Mouse (Mus musculus) liver (tissue): Measurements from ENCODE around the gene Trhde.

Source experiments
- DNase-seq: peaks from one replicate; pipeline ENCODE4 v3.0.0-alpha.2; 2020; ENCODE audit warnings: mixed read lengths

The Trhde gene

DNA sequence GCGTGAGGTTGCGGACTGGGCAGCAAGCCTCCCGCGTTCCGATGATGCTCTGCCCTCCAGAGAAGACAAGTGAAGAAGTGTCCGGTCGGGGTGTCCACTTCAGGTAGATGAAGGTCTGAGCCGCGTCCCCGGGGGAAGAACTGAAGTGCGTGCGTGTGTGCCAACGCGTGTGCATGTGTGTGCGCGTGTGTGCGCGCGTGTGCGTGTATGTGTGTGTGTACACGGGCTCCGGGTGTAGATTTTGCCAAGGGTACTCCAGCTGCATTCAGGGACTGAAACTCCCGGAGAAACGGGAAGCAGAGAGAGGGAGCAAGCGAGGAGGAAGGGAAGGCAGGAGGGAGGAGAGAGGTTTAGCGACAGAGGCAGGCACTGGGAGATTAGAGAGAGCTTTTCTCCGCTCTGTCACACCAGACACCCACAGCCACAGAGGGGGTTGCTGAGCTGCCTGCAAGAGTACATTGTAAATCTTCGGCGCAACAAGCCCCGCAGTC, at the start of gene Trhde:
Gene Trhde (minus strand): TSS at position 147 of the 491 bp plus-strand sequence.
- DNase-seq, result no peak

GRCm38 (mm10) chr10:114841966-114842365, 39.9 kb upstream of the Trhde start:
- DNase-seq, result no peak

GRCm38 (mm10) chr10:114841440-114841839, 39.3 kb upstream of the Trhde start:
- no peak for DNase-seq

GRCm38 (mm10) chr10:114831313-114831712, 29.2 kb upstream of the Trhde start:
- DNase-seq, result no peak

- DNase-seq, result no peak
Measured at GRCm38 (mm10) chr10:114808799-114809198, 6.7 kb upstream of the Trhde start.

- DNase-seq, result no peak
Measured at GRCm38 (mm10) chr10:114805884-114806283, 3.8 kb upstream of the Trhde start.

DNA sequence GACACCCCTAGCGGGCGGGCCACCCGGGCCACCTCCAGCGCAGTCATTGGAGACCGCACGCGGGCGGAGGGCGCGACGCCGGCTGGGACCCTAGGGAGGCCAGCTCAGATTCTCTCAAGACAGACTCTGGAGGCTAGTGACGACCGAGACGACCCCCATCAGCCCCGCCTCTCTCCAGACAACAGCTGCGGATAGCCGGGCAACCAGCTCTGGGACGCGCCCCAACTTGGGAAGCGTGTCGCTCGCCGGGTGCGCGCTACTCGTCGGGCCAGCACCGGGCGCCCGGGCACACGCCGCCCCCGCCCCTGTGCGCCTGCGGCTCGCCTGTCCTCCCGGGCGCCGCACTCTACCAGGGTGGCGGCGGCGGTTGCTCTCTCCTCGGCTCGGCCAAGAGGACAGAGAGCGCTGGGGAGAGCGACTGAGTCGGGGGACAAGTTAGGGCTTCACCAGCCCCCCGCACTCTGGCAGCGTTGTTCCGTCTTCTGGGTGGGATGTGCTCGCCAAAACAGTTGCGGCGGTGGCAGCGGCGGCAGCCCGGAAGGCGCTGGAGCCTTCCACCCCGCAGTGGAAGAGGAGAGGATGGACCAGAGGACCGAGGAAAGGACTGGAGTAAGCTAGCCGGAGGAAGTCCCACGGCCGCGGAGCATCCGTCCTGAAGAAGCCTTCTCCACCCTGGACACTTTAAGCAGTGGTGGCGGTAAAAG, 498 bp downstream of the Trhde start:
- peak; percentile 4 for DNase-seq

DNA sequence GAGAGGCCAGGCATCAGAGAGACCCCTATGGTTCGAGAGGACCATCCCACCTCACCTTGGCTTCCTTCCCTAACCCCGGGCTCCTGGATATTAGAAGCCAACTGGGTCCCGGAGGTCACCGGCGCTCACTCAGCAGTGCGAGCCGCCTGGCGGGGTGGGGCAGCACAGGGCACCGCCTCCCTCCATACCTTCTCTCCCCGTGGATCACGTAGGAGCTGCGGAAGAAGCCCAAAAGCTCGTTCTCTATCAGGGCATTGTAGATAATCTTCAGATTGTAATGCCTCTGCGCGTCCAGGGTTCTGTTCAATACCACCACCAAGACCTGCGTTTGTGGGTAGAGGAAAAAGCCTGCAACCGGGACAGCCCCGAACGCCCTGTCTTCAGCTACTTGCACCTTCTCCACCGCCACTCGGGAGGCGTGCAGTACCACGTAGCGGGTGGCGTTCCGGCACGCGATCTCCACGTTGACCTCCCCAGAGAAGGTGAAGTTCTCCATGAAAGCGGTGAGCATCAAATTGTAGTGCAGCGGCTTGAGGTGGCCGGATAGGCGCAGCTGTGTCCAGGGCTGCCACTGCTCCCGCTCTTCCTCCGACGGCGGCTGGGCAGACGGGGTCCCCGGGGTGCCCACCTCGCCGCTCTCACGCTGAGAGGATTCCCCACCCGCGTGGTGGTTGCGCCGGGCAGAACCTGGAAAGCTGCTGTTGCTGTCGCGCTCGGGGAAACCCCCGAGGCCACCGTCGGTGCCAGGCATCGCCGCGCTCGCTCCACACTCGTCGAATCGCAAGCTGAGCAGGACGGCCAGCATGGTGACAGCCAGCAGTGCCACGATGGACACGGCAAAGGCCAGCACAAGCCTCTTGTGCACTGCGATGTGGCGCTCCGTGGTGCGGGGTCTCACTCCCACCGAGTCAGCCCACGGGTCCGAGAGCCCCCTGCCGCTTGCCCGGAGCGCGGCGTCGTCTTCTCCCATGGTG, 1.5 kb downstream of the Trhde start:
- DNase-seq, result no peak

DNA sequence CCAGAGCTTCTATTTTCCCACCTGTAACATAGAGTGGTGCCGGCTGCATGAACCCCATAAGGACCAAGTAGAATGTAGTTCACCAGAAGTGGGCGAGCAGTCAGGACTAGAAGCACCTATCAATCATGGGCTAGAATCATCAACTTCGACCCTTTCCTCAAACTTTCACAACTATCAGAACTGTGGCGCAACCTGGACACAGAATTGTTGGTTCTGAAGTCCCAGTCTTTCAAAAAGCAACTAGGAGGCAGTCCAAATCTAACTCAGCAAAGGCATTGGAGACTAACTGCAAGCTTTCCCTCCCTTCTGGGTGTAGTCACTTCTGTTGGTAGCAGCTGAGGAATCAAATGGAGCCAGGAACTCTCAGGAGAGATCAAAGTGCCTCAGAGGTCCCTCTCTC, 2.6 kb downstream of the Trhde start:
- DNase-seq, result no peak

- no peak for DNase-seq
Measured at GRCm38 (mm10) chr10:114798788-114799187, 3.3 kb downstream of the Trhde start.

- no peak for DNase-seq
Measured at GRCm38 (mm10) chr10:114798218-114798617, 3.9 kb downstream of the Trhde start.

GRCm38 (mm10) chr10:114797664-114798063, 4.4 kb downstream of the Trhde start:
- DNase-seq, result no peak

- DNase-seq, result no peak
Measured at GRCm38 (mm10) chr10:114796872-114797271, 5.2 kb downstream of the Trhde start.

GRCm38 (mm10) chr10:114794214-114794613, 7.9 kb downstream of the Trhde start:
- no peak for DNase-seq

DNA sequence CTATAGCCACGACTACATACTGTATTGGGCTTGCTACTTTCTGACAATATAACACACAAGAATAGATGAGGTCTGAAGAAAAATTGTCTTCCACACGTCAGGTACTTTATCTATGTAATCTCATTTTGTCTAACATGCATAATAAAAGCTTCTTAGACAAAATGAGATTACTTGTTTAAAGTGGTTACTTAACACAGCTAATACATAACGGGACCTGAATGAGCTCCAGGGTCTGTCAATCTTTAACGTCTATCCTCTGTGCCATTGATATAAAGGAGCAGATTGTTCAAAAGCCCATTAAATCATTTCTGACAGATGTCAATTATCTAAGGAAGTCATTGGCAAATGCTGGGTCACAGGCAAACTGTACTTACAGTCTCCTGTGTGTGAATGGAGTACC, 36.2 kb downstream of the Trhde start:
- no peak for DNase-seq

GRCm38 (mm10) chr10:114762125-114762524, 40.0 kb downstream of the Trhde start:
- no peak for DNase-seq

GRCm38 (mm10) chr10:114759240-114759639, 42.9 kb downstream of the Trhde start:
- DNase-seq, result no peak

DNA sequence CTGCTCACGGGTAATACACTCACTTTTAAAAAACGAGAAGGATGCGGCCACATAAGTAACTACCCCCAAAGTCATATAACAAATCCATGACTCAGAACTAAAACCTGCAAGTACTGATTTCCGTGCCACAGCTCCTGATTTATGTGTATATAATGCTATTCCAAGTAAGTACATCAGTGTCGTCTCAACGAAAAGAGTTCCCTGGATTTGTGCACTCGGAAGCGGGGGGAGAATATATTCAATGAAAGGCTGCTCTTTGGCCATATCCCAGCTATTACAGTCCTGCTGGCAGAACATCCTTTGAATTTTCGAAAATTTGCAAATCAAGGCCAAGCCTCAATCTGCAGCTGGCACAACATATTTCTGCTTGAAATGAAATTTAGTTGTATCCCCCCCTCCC, 43.5 kb downstream of the Trhde start:
- no peak for DNase-seq

DNA sequence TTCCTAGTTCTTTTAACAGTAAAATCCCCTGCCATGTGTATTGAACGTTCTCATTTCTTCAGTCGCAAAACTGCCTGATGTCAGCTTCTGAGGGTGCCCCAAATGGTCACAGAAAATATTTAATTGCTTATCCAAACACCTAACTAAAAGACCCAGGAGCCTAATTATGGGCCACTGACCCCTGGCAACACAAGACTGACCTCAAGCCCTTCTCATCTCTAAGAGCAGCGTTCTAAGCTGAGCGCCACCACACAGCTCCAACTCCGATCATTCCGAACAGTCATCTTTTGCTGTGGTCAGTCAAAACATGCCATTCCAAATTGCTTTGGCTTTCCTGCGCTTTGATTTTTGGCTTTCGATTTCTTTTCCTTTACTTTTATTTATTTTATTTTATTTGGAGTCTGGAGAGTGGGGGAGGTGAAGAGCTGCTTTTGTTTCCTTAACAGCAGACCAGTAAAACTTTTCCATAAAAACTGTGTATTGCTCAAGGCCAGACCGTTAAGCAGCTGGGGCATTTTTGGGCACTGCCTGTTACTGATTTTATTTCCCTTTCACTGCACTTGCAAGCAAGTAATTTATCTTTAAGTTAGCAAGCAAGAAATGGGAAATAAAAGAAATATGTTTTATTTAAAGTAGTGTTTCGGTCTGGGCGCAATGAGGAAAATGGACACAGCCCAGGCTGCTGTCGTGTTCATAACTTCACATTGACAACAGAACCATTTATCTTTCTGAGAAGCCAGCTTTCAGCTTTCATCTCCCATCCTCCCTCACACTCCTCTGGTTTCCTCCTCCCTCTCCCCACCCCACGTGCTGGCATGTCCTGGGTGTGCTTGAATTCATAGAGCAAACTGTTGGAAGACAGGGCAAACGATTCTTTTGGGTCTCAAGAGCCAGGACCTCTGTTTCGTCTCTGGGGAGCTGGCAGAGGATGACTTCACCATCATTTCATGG, 59.1 kb downstream of the Trhde start:
- DNase-seq, result no peak

- no peak for DNase-seq
Measured at GRCm38 (mm10) chr10:114739916-114740315, 62.2 kb downstream of the Trhde start.

DNA sequence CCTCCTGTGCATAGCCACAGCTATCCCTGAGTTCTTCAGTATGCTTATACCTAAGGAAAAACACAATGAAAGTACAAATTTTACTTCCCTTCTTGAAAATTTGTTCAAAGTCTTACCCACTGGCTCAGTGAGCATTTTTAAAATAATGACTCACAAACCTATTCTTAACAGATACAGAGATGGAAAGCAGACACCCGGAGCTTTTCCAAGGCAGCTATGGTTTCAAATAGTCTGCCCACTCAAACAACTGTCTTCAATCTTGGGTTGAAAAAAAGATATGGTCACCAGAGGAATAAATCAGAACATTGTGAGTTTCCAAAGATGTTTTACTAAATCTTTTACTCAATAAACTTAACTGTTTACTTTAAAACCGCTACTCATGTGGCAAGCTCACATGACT, 64.5 kb downstream of the Trhde start:
- no peak for DNase-seq

- DNase-seq, result no peak
Measured at GRCm38 (mm10) chr10:114736377-114736776, 65.7 kb downstream of the Trhde start.

DNA sequence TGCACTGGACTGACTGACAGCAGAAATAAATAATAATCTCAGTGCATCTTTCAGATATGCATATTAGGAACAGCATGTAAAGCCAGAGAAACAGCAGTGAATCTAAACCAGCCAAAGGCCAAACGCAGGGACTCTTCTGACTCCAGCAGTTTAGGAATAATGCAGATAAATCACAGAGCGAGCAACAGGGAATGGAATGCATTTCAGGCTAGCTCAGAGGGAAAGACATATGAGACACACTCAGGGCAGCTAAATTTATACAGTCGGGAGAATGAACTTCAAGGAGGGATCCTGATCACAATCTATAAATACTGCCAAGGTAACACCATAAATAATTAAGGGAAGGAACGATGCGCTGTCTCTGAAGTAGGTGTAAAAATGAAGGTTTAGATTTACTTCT, 66.4 kb downstream of the Trhde start:
- DNase-seq, result no peak
